Mouse (Mus musculus): Measurements from ENCODE around the gene Akap8l. TPM values are rescaled to one million over a fixed set of nuclear protein-coding genes. Genes with fewer than 3 reads are reported as not detected.

Gene Akap8l
- polyA plus RNA-seq, 1 experiment from 2014 or later = 63.2 TPM

DNA sequence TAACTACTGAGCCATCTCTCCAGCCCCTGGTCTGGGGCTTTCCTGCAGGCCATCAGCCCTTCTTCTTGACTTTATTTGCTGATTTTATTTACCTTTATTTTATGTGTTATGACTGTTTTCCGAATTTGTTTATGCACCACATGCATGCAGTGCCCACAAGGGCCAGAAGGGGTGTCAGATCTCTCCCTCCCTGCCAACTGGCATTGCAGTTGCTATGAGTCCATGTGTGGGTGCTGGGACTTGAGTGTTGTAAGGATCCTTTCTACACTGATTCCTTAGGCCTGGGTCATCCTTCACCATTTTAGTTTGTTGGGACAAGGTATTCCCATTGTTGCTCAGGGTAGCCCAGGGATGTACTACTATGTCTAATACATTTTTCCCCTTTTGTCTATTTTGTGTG lies 52.3 kb downstream of the Akap8l start:
- TF ChIP-seq CTCF (IDR thresholded peaks at IDR 0.05; ENCODE audit: low read depth) = 0 out of 2 replicates have a peak, but pooled peaks have one; percentile 10
- DNase-seq (ENCODE audit: low spot score) (no peak), ATAC-seq (replicated peaks; ENCODE audit: low FRiP score, low read depth) (no peak)
- H3K4me3 ChIP-seq (replicated peaks; ENCODE audit: low read depth, low read length) = no peak overlapping the region
- WGBS = 92% methylated on average over 1 of the region's 1 CpGs
- H3K9me3 ChIP-seq (replicated peaks; ENCODE audit: low read length) = no peaks in the 10 kb centered on the region
- no peaks in the 10 kb centered on the region for H3K27me3 ChIP-seq (ENCODE audit: insufficient read depth, low read length)
- H3K4me2 ChIP-seq (ENCODE audit: low read length) = no peak overlapping the region
- no peak overlapping the region for H3K9ac ChIP-seq (ENCODE audit: low read depth, low read length)
- no peak overlapping the region for H3K27ac ChIP-seq
- no peaks in the 10 kb centered on the region for H3K4me1 ChIP-seq (replicated peaks; ENCODE audit: insufficient read depth, low read length)
- 0 out of 2 replicates have a peak, but pooled peaks cover 2% of the 10 kb centered on the region for H3K36me3 ChIP-seq (ENCODE audit: insufficient read depth, low read length)

GRCm38 (mm10) chr17:32295901-32296300 lies 54.5 kb downstream of the Akap8l start:
- H3K27me3 ChIP-seq (ENCODE audit: insufficient read depth, low read length) = no peaks in the 10 kb centered on the region
- ATAC-seq (replicated peaks; ENCODE audit: low FRiP score, low read depth) = no peak
- WGBS = 83% methylated on average over 2 of the region's 2 CpGs

DNA sequence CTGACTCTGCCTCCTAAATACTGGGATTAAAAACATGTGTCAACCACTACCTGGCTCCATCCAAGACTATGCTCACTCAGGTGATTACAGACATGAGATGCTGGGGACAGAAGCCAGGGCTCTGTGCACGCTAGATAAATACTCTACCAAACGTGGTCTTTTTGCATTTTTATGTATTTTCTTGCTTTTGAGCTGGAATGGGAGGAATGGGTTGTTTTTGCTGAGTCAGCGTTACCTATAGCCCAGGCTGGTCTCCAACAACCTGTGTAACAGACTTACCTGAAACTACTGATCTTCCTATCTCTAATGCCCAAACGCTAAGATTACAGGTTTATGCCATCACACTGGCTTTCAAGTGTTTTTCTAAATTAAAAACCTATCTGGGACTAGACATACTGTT lies 55.2 kb downstream of the Akap8l start:
- Histone ChIP-seq H3K36me3 (ENCODE audit: insufficient read depth, low read length) (no peaks in the 10 kb centered on the region), H3K4me3 (replicated peaks; ENCODE audit: low read depth, low read length) (no peak overlapping the region), H3K27ac (no peak overlapping the region), H3K4me2 (ENCODE audit: low read length) (no peak overlapping the region), H3K4me1 (replicated peaks; ENCODE audit: insufficient read depth, low read length) (no peaks in the 10 kb centered on the region), H3K9ac (ENCODE audit: low read depth, low read length) (no peak overlapping the region), H3K9me3 (replicated peaks; ENCODE audit: low read length) (no peaks in the 10 kb centered on the region; the same call in 1 of the 2 replicates), H3K27me3 (ENCODE audit: insufficient read depth, low read length) (no peaks in the 10 kb centered on the region)
- WGBS = 86% methylated on average over 4 of the region's 4 CpGs
- no peak for ATAC-seq (replicated peaks; ENCODE audit: low FRiP score, low read depth)
- TF ChIP-seq CTCF (IDR thresholded peaks at IDR 0.05; ENCODE audit: low read depth) = no peak
- no peak for DNase-seq (ENCODE audit: low spot score)

More at GRCm38 (mm10) chr17:32295901-32296300, 54.5 kb downstream of the Akap8l start:
- Histone ChIP-seq H3K27ac (no peak overlapping the region), H3K9ac (ENCODE audit: low read depth, low read length) (no peak overlapping the region), H3K36me3 (ENCODE audit: insufficient read depth, low read length) (no peaks in the 10 kb centered on the region), H3K4me1 (replicated peaks; ENCODE audit: insufficient read depth, low read length) (no peaks in the 10 kb centered on the region), H3K4me3 (replicated peaks; ENCODE audit: low read depth, low read length) (no peak overlapping the region), H3K9me3 (replicated peaks; ENCODE audit: low read length) (no peaks in the 10 kb centered on the region; the same call in 1 of the 2 replicates), H3K4me2 (ENCODE audit: low read length) (no peak overlapping the region)
- TF ChIP-seq CTCF (IDR thresholded peaks at IDR 0.05; ENCODE audit: low read depth) = no peak
- no peak for DNase-seq (ENCODE audit: low spot score)

GRCm38 (mm10) chr17:32285138-32285670 lies 65.2 kb downstream of the Akap8l start:
- H3K9ac ChIP-seq (ENCODE audit: low read depth, low read length) = peak overlapping the region; percentile 99
- peak overlapping the region; percentile 77 for H3K4me2 ChIP-seq (ENCODE audit: low read length)
- TF ChIP-seq CTCF (IDR thresholded peaks at IDR 0.05; ENCODE audit: low read depth) = no peak
- peaks cover 6% of the 10 kb centered on the region; the same call in 1 of the 2 replicates for H3K4me1 ChIP-seq (replicated peaks; ENCODE audit: insufficient read depth, low read length)
- no peaks in the 10 kb centered on the region for H3K36me3 ChIP-seq (ENCODE audit: insufficient read depth, low read length)
- 47% methylated on average over 6 of the region's 6 CpGs for WGBS
- no peaks in the 10 kb centered on the region for H3K9me3 ChIP-seq (replicated peaks; ENCODE audit: low read length)
- DNase-seq (ENCODE audit: low spot score) (no peak), ATAC-seq (replicated peaks; ENCODE audit: low FRiP score, low read depth) (no peak)
- H3K4me3 ChIP-seq (replicated peaks; ENCODE audit: low read depth, low read length) = peak overlapping the region; percentile 96
- no peaks in the 10 kb centered on the region for H3K27me3 ChIP-seq (ENCODE audit: insufficient read depth, low read length)
- H3K27ac ChIP-seq = peak overlapping the region; percentile 100

DNA sequence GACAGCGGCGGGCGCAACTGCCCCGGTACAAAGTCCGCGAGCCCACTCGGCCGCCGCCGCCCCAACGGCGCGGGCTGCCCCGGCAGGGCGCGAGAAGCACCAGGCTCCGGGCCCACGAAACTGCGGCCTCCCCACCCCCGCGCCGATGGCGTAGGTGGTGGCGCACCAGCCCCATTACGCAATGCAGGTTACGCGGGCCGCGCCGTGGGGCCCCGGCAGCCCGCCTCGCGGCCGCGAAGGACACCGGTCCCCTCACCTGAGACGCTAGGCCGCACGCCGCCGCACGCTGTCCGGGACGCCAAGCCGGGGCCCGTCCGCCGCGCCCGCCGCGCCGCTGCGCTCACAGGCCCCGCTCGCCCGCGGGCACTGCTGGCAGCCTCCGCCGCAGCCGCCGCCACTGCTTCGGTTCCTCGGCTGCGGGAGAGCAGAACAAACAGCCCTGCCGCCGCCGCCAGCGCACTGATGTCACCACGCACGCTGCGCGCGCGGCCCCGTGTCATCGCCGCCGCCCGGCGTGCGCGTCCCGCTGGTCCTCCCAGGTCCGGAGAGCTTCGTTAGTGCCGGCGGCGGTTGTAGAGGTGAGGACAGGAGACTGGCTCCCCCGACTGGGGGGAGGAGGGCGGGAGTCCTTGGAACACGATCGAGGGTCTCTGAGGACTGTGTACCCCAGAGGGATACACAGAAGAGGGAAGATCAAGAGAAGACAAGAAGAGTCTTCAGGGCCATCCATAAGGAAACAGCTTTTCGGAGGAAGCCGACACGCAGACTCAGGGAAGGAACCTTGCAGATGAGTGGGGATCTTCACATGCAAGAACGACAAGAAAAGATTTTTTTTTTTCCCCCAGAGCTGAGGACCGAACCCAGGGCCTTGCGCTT lies 65.9 kb downstream of the Akap8l start, which contains the start of gene Brd4:
TSS of gene Brd4 (minus strand) at position 461 of the 876 bp plus-strand sequence.
- Histone ChIP-seq H3K4me3 (replicated peaks; ENCODE audit: low read depth, low read length) (peak within 1 kb of the TSS; percentile 96), H3K4me2 (ENCODE audit: low read length) (peak within 1 kb of the TSS; percentile 77), H3K27me3 (ENCODE audit: insufficient read depth, low read length) (no peaks in the 10 kb centered on the region), H3K9ac (ENCODE audit: low read depth, low read length) (peak within 1 kb of the TSS; percentile 99), H3K4me1 (replicated peaks; ENCODE audit: insufficient read depth, low read length) (peaks cover 6% of the 10 kb centered on the region; the same call in 1 of the 2 replicates), H3K36me3 (ENCODE audit: insufficient read depth, low read length) (no peaks in the 10 kb centered on the region), H3K27ac (peak within 1 kb of the TSS; percentile 100), H3K9me3 (replicated peaks; ENCODE audit: low read length) (no peaks in the 10 kb centered on the region)
- TF ChIP-seq CTCF (IDR thresholded peaks at IDR 0.05; ENCODE audit: low read depth) = no peak; the same call in 1 of the 2 replicates
- ATAC-seq (replicated peaks; ENCODE audit: low FRiP score, low read depth) = peak; percentile 92
- peak; percentile 93 for DNase-seq (ENCODE audit: low spot score)
- under 1% methylated on average over 66 of the region's 100 CpGs for WGBS

- Histone ChIP-seq H3K9me3 (replicated peaks; ENCODE audit: low read length) (no peaks in the 10 kb centered on the region), H3K36me3 (ENCODE audit: insufficient read depth, low read length) (no peaks in the 10 kb centered on the region), H3K27ac (peak overlapping the region; percentile 100), H3K27me3 (ENCODE audit: insufficient read depth, low read length) (no peaks in the 10 kb centered on the region), H3K4me1 (replicated peaks; ENCODE audit: insufficient read depth, low read length) (peaks cover 6% of the 10 kb centered on the region; the same call in 1 of the 2 replicates), H3K4me3 (replicated peaks; ENCODE audit: low read depth, low read length) (peak overlapping the region; percentile 96), H3K9ac (ENCODE audit: low read depth, low read length) (peak overlapping the region; percentile 99), H3K4me2 (ENCODE audit: low read length) (peak overlapping the region; percentile 77)
- ATAC-seq (replicated peaks; ENCODE audit: low FRiP score, low read depth) (peak; percentile 67), DNase-seq (ENCODE audit: low spot score) (peak; percentile 63)
- under 1% methylated on average over 35 of the region's 41 CpGs for WGBS
- no peak for TF ChIP-seq CTCF (IDR thresholded peaks at IDR 0.05; ENCODE audit: low read depth)
Observed at GRCm38 (mm10) chr17:32283771-32284221, 66.6 kb downstream of the Akap8l start.
